Mouse (Mus musculus) myocyte (in vitro differentiated cells): ENCODE measurements at regions not wholly inside any gene's neighbourhood (a gene's known extent, or its start where the extent isn't known, plus 50 kb on each side); places are given as distances from the start of the nearest gene placed in this dataset.

Experiments used
- H3K27me3 ChIP-seq: one replicate; pipeline ENCODE4 v1.6.1; 2011; ENCODE audit not compliant: control insufficient read depth, insufficient read depth, insufficient read length
- H3K36me3 ChIP-seq: one replicate; pipeline ENCODE4 v1.6.1; 2011; ENCODE audit not compliant: control insufficient read depth, insufficient read depth
- H3K4me2 ChIP-seq: one replicate; pipeline ENCODE4 v1.6.1; 2011; ENCODE audit warnings: low read depth, control low read depth
- H3K4me3 ChIP-seq: one replicate; pipeline ENCODE4 v1.5.1; 2011; ENCODE audit warnings: mild to moderate bottlenecking, control low read depth, moderate library complexity
- H3K79me2 ChIP-seq: one replicate; pipeline ENCODE4 v1.6.1; 2011; ENCODE audit not compliant: control insufficient read depth, insufficient read depth
- H3ac ChIP-seq: one replicate; pipeline ENCODE4 v1.6.1; 2011; ENCODE audit not compliant: control insufficient read depth, insufficient read length
- CEBPB ChIP-seq: IDR thresholded peaks from 2 replicates; pipeline ENCODE4 v1.6.1; 2011; ENCODE audit warnings: mild to moderate bottlenecking, moderate library complexity; ENCODE audit not compliant: poor library complexity, insufficient read depth, severe bottlenecking
- E2F4 ChIP-seq: IDR thresholded peaks from one replicate; pipeline ENCODE4 v1.6.1; 2011; ENCODE audit warnings: mild to moderate bottlenecking, control low read depth, moderate library complexity; ENCODE audit not compliant: insufficient read depth
- MAX ChIP-seq: IDR thresholded peaks from one replicate; pipeline ENCODE4 v1.6.1; 2011; ENCODE audit warnings: low read depth, mild to moderate bottlenecking, control low read depth
- MYOD1 ChIP-seq, 3 experiments: IDR thresholded peaks; one replicate each; pipeline ENCODE4 v1.6.1; 2011; ENCODE audit warnings: control low read depth in 2 of 3, low read depth in 2 of 3, mild to moderate bottlenecking in 2 of 3, moderate library complexity in 1 of 3; ENCODE audit not compliant: insufficient read length in 2 of 3, control insufficient read depth in 1 of 3
- MYOG ChIP-seq, 3 experiments: IDR thresholded peaks; one replicate each; pipeline ENCODE4 v1.6.1; 2011; ENCODE audit warnings: control low read depth in 2 of 3, low read depth in 2 of 3, mild to moderate bottlenecking in 2 of 3; ENCODE audit not compliant: insufficient read length in 2 of 3, control insufficient read depth in 1 of 3, insufficient read depth in 1 of 3
- POLR2A ChIP-seq: IDR thresholded peaks from one replicate; pipeline ENCODE4 v1.6.1; 2011; ENCODE audit warnings: low read depth, mild to moderate bottlenecking, control low read depth, moderate library complexity; ENCODE audit not compliant: insufficient read length
- POLR2AphosphoS2 ChIP-seq: IDR thresholded peaks from one replicate; pipeline ENCODE4 v1.6.1; 2011; ENCODE audit warnings: low read depth, control low read depth; ENCODE audit not compliant: insufficient read length
- REST ChIP-seq: IDR thresholded peaks from one replicate; pipeline ENCODE4 v1.6.1; 2011; ENCODE audit warnings: mild to moderate bottlenecking, control low read depth, moderate library complexity; ENCODE audit not compliant: insufficient read depth, insufficient read length
- SRF ChIP-seq: IDR thresholded peaks from one replicate; pipeline ENCODE4 v1.6.1; 2011; ENCODE audit warnings: low read depth; ENCODE audit not compliant: control insufficient read depth, insufficient read length
- TCF12 ChIP-seq: IDR thresholded peaks from one replicate; pipeline ENCODE4 v1.6.1; 2011; ENCODE audit warnings: mild to moderate bottlenecking, control low read depth; ENCODE audit not compliant: poor library complexity, insufficient read depth, severe bottlenecking
- TCF3 ChIP-seq: IDR thresholded peaks from one replicate; pipeline ENCODE4 v1.6.1; 2011; ENCODE audit warnings: low read depth, control low read depth; ENCODE audit not compliant: insufficient read length
- USF1 ChIP-seq: IDR thresholded peaks from one replicate; pipeline ENCODE4 v1.6.1; 2011; ENCODE audit warnings: low read depth, mild to moderate bottlenecking, control low read depth, moderate library complexity

DNA sequence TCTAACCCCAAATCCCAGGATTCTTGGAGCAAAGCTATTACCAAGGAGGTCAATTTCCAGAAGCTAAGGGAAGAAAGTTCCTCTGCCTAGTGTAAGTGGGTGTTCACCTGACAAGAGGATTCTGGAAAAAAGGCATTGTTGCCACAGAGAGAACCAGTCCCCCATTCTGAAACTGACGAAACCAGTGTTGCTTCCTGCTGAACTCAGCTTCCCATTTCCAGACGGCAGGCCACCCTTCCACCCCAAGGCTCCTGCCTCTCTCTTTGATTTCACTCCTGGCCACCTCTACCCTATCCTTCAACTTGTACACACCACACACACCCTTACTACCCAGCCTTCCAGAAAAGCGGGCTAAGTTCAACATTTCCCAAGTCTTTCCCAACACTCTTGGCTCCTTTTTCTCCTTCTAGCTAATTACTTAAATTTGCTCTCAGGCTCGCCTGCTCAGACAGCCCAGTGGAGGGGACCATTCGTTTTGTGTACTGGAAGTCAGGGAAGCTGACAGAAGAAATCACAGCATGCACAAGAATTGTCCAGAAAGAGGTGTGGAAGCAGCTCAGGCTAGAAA lies 98.6 kb upstream of the Ldah start:
- Histone ChIP-seq H3K27me3 (no peaks in the 10 kb centered on the region), H3K79me2 (no peaks in the 10 kb centered on the region), H3K36me3 (no peaks in the 10 kb centered on the region), H3K4me2 (no peak overlapping the region), H3K4me3 (no peak overlapping the region), H3ac (no peak overlapping the region)
- TF ChIP-seq E2F4: no peak
- TF ChIP-seq TCF3: no peak
- TF ChIP-seq SRF: no peak
- TF ChIP-seq REST: no peak
- TF ChIP-seq TCF12: no peak
- TF ChIP-seq CEBPB: no peak
- no peak for TF ChIP-seq MYOD1 (IDR thresholded peaks at IDR 0.05; ENCODE audit: control insufficient read depth in 1 of 3, insufficient read length in 2 of 3, low read depth in 2 of 3)
- TF ChIP-seq POLR2A: no peak
- no peak for TF ChIP-seq POLR2AphosphoS2
- no peak for TF ChIP-seq MYOG (IDR thresholded peaks at IDR 0.05; ENCODE audit: control insufficient read depth in 1 of 3, insufficient read depth in 1 of 3, insufficient read length in 2 of 3, low read depth in 2 of 3)
- TF ChIP-seq USF1: no peak
- TF ChIP-seq MAX: no peak

DNA sequence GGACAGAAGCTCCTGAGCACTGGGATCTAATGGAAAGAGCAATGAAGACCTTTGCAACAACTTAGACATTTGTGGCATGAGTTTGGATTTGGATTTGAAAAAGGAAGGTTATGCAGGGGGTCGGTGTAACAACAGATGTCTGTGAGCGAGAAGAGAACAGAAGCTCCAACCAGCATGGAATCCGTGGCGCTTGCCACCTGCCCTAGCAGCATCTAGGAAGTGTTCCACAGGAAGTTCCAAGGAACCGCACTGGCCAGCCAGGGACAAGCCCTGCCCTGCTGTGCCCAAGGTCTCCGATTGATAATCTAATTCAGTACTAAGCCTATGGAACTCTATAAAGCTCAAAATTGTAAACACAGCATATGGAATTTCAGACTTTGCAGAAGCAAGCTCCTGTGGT lies 98.0 kb upstream of the Ldah start:
- no peaks in the 10 kb centered on the region for H3K36me3 ChIP-seq
- no peak overlapping the region for H3ac ChIP-seq
- H3K4me3 ChIP-seq: no peak overlapping the region
- no peaks in the 10 kb centered on the region for H3K27me3 ChIP-seq
- no peak overlapping the region for H3K4me2 ChIP-seq
- TF ChIP-seq CEBPB (no peak), POLR2A (no peak), E2F4 (no peak), MAX (no peak), MYOD1 (IDR thresholded peaks at IDR 0.05; ENCODE audit: control insufficient read depth in 1 of 3, insufficient read length in 2 of 3, low read depth in 2 of 3) (no peak), USF1 (no peak), TCF3 (no peak)
- H3K79me2 ChIP-seq: no peaks in the 10 kb centered on the region

GRCm38 (mm10) chr12:8110297-8110696 lies 97.6 kb upstream of the Ldah start:
- Histone ChIP-seq H3K4me2 (no peak overlapping the region), H3K36me3 (no peaks in the 10 kb centered on the region), H3K79me2 (no peaks in the 10 kb centered on the region), H3ac (no peak overlapping the region), H3K27me3 (no peaks in the 10 kb centered on the region), H3K4me3 (no peak overlapping the region)
- TF ChIP-seq TCF3 (no peak), MYOD1 (IDR thresholded peaks at IDR 0.05; ENCODE audit: control insufficient read depth in 1 of 3, insufficient read length in 2 of 3, low read depth in 2 of 3) (no peak), POLR2A (no peak), POLR2AphosphoS2 (no peak), MYOG (IDR thresholded peaks at IDR 0.05; ENCODE audit: control insufficient read depth in 1 of 3, insufficient read depth in 1 of 3, insufficient read length in 2 of 3, low read depth in 2 of 3) (no peak), TCF12 (no peak), CEBPB (no peak), USF1 (no peak), MAX (no peak), SRF (no peak), REST (no peak), E2F4 (no peak)

- H3K79me2 ChIP-seq: no peaks in the 10 kb centered on the region
- no peak overlapping the region for H3K4me3 ChIP-seq
- H3K4me2 ChIP-seq: no peak overlapping the region
- no peak for TF ChIP-seq USF1
- no peak for TF ChIP-seq SRF
- TF ChIP-seq MYOD1 (IDR thresholded peaks at IDR 0.05; ENCODE audit: control insufficient read depth in 1 of 3, insufficient read length in 2 of 3, low read depth in 2 of 3): peak in 1 of 3 experiments; percentile 76
- TF ChIP-seq TCF3: no peak
- TF ChIP-seq MAX: no peak
- TF ChIP-seq REST: no peak
- TF ChIP-seq MYOG (IDR thresholded peaks at IDR 0.05; ENCODE audit: control insufficient read depth in 1 of 3, insufficient read depth in 1 of 3, insufficient read length in 2 of 3, low read depth in 2 of 3): peak in 1 of 3 experiments; percentile 70
- no peak for TF ChIP-seq POLR2AphosphoS2
- H3K36me3 ChIP-seq: no peaks in the 10 kb centered on the region
- no peak overlapping the region for H3ac ChIP-seq
- no peaks in the 10 kb centered on the region for H3K27me3 ChIP-seq
Observed at GRCm38 (mm10) chr12:8111484-8111883, 96.4 kb upstream of the Ldah start.

DNA sequence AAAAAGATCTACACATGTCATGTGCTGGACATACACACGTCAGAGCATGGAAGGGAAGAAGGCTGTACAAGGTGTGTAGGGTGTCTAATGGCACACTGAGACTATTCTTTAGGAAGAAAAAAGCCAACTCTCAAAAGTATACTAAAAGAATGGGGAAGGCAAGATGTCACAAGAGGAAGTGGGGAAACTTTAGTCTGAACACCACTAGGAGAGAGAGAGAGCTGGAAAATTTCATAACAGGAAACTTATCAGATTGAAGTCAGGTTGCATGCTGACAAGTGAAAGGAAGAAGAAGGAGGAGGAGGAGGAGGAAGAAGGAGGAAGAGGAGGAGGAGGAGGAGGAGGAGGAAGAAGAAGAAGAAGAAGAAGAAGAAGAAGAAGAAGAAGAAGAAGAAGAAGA lies 52.3 kb upstream of the Ldah start:
- Histone ChIP-seq H3ac (no peak overlapping the region), H3K27me3 (no peaks in the 10 kb centered on the region), H3K79me2 (no peaks in the 10 kb centered on the region), H3K4me2 (no peak overlapping the region), H3K4me3 (no peak overlapping the region), H3K36me3 (no peaks in the 10 kb centered on the region)
- TF ChIP-seq USF1 (no peak), MAX (no peak), REST (no peak), POLR2AphosphoS2 (no peak), POLR2A (no peak), MYOD1 (IDR thresholded peaks at IDR 0.05; ENCODE audit: control insufficient read depth in 1 of 3, insufficient read length in 2 of 3, low read depth in 2 of 3) (no peak), SRF (no peak), MYOG (IDR thresholded peaks at IDR 0.05; ENCODE audit: control insufficient read depth in 1 of 3, insufficient read depth in 1 of 3, insufficient read length in 2 of 3, low read depth in 2 of 3) (no peak), CEBPB (no peak), E2F4 (no peak), TCF12 (no peak), TCF3 (no peak)
